Mouse (Mus musculus): ENCODE data around the gene Borcs8.

The Borcs8 gene

DNA sequence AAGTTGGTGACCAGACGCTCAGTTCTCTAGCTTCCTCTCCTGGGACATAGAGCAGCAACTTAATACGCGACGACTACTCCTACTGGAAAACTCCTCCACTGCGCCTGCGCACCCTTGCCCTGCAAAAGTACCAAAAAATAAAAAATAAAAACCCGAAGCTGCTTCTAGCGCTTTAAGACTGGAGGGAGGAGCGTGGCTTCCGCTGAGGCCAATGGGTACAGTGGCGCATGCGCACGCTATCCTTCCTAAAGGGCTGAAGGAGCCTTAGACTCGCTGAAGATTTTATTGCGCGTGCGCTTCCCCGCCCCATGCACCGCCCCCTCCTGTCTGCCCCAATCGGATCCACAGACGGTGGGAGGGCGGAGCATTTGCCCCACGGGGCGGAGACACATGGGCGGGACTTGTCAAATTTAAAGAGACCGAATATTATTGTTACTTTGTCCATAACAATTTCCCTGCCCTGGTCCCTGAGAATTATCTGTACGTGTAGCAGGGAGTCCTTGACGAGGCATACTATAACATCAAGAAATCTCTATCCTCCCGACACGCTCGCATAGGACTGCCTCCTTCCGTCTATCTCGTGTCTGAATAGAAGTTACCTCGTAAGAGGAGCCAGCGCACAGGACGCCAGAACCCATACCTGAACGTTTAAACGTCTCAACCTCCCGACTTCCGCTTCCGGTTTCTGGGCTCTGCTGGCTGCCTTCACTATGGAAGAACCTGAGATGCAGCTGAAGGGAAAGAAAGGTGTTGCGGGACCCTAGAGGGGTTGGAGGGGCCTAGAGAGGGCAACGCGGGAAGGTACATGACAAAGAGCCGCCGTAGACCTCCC is at the start of gene Borcs8, which contains the start of the genes Rfxank and Mef2b:
Borcs8 (plus strand) TSS at position 474 of the 832 bp plus-strand sequence.
Rfxank (minus strand) TSS at position 129 of the 832 bp plus-strand sequence.
Mef2b (plus strand) TSS at position 686 of the 832 bp plus-strand sequence.
- peak; percentile 99 for DNase-seq (ENCODE audit: low read depth, low spot score)

DNA sequence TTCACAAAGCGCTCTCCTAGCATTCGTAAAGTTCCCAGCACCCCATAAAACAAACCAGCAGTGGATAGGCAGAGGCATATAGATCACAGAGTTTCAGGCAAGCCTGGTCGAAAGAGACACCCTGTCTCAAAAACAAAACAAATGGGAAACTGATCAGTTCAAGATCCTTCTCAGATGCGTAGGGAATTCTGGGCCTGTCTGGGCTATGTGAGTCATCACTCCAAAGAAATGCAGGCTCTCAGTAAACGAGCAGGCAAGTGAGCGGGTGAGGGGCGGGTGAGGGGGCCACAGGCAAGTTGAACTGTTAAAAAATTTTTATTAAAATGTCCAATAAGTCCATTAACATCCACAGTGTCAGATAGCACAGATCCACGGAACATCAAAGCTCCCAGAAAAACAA is 46.5 kb upstream of the Borcs8 start:
- no peak for DNase-seq (ENCODE audit: low read depth, low spot score)

DNA sequence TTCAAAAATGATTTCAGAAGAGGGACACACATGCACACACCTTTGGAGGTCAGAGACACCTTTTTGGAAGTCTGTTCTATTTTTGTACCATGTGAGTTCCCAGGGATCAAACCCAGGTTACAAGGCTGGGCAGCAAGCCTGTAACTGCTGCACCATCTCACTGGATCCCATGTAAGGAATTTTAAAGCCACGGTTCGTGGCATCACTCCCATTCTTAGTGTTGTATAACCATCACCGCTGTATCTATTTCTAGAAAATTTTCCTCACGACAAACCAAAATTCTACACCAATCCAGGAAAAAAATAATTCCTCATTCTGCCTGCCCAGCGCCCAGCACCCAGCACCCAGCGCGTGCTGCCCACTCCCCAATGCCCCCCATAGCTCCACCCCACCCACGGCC is 40.0 kb upstream of the Borcs8 start:
- no peak for DNase-seq (ENCODE audit: low read depth, low spot score)

DNA sequence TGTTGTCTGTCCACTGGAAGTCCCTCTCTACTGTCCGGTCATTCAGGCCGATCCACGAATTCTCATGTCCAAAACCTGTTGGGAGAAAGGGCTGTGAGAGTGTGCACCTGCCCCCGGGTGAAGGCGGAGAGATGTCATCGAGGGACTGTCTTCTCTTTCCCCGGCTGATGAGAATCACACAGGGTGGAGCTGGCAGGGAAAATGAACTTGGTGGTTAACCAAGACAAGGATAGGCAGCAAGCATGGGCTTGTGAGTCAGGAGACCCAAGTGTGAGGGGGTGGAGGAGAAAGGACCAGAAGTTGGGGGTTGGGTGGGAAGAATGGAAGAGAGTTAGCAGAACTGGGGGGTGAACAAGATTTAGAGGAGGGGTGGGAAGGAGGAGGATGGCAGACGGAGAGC is 39.1 kb upstream of the Borcs8 start:
- no peak for DNase-seq (ENCODE audit: low read depth, low spot score)

DNA sequence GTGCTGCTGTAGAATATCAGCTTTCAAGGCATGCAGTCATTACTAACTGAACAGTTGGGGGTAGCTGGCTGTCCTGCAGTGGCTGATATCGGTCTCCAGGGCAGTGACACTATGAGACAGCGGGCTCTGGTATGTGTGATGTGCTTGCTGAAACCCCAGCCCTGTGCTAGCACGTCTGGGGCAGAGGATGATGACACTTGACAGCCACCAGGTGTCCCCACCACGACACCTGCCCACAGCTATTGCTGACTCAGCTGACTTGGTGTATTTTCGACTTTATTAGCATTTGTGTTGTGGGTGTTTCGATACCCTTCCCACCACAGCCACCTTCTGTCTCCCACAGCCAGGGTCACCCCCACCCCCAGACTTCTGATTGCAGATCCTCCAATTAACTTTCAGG is 34.8 kb upstream of the Borcs8 start:
- peak; percentile 75 for DNase-seq (ENCODE audit: low read depth, low spot score)

DNA sequence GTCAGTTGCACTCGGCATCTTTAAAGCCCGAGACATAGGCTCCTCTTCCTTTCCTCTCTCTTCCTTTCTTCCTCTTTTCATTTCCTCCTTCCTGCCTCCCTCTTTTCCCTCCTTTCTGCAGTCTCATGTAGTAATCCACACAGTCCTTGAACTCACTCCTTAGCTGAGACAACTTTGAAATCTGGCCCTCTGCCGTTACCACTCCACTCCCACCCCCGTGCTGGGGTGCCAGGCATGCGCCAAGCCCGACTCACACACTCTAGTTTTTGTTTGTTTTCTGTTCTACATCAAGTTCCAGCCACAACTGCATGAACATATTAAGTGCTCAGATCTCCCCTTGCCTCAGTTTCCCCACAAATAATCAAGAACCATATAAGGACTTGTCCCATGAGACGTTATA is 34.4 kb upstream of the Borcs8 start:
- DNase-seq (ENCODE audit: low read depth, low spot score), result no peak

DNA sequence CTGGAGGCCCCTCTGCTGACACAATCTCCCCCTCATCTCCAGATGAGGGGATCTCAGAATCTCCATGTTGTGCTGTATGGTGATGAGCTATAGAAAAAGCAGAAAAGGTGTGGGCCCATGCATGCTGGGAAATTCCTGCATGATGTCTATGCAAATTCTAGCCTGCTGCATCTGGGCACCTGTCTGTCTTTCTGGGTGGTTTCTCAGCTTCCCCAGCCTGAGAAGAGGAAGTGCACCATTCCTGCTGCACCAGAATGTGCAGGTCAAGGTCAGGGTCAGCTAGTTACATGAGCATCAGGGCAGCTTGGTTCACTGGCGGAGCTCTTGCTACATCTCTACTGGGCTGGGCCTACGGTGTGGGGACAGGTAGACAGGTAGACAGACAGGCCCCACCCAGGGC is 28.8 kb upstream of the Borcs8 start:
- no peak for DNase-seq (ENCODE audit: low read depth, low spot score)

DNA sequence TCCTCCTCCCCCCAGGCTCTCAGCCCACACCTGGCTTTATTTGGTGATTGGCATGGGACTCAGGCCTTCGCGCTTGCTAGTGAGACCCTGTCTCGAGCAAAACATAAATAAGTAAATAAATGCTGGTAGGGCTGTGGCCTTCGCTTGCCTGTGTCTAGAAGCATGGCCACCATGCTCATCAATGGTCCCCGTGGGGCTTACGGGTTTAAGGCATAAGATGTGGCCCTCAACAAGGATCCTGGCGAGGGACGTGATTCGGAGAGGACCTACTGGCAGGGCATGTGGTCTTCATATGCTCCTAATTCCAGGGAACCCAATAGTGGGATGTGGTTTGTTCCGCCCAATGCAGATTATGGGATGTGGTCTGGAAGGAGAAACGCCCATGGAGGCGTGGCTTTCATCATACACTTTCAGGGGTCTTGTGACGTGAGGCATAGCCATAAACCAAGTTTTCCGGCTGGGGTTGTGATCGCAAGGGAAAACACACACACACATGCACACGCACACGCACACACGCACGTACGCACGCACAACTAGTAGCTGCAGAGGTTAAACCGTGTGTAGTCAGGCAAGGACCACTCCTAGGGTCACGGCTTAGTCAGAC is 28.0 kb upstream of the Borcs8 start:
- peak; percentile 52 for DNase-seq (ENCODE audit: low read depth, low spot score)

DNA sequence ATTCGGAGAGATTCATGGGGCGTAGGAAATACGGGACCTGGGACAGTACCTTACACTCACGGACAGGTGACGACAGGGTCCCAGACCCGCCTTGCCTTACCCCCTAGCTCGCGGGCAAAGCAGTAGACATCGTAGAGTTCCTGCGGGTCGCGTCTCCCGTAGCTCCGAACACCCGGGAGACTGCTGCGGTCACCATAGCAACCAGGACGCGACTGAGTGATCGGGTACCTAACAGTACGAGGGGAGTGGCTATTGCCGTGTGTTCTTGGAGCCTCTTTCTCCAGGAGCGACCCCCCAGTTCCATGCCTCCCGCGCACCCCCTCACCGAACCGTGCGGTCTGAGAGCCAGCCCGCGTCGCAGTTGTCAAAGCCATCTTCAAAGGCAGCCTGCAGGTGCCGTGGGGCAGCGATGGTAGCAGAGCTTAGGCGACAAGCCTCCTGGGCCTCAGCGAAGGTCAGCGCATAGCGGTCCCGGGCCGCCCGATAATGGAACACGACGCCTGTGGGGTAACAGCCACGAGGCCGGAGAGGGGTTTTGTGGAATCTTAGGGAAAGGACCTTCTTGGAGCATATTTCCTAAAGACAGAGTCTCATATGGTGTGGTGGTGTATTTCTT is 26.8 kb upstream of the Borcs8 start:
- DNase-seq (ENCODE audit: low read depth, low spot score), result peak; percentile 61

DNA sequence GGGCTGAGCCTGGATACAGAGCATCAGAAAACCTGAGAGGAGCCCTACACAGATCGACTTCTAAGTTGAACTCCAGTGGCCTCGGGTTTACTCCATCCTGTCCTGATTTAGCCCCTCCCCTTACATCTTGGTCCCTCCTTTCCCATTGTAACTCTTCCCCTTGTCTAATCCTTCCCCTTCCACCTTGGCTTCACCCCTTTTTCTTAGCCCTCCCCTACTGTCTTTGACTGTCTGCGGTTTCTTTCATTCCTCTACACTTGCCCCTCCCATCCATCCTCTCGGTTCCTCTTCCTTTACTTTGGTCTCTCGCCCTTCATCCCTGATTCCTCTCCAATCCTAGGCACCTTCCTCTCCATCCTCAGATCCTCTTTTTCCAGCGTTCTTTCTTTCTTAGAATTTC is 24.8 kb upstream of the Borcs8 start:
- no peak for DNase-seq (ENCODE audit: low read depth, low spot score)

DNA sequence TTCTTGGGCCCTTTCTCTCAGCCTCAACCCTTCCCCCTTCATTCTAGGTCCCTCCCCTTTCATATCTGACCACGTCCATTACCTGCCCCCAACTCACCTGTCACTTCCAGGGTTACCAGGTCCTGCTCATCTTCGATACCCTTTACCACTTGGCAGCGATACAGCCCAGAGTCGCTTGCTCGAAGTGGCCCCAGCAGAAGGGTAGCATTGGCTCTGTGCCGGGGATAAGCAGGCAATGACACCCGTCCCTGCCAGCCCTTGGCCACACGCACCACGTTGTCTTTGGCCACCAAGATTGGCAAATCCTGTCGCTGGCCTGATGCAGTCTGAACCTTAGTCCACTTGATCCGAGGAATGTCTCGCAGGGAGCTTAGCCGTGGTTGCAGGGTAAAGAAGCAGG is 24.4 kb upstream of the Borcs8 start:
- DNase-seq (ENCODE audit: low read depth, low spot score), result no peak

DNA sequence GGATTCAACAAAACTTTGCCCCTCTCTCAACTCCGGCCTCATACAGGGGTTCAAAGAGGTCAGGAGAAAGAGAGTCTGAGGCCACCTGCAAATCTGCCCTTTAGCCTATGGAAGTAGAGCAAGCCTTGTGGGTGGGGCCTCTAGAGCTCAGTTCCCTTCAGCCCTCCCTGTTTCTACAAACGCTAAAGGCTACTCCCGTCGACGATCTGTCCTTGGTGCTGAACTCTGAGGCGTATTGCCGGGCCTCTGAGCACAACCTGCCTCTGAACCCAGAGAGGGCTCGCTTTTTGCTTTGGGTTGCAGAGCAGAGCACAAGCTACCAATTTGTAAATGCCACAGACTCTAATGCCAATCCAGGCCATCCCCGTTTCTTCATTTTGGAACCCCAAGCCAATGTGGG is 21.7 kb upstream of the Borcs8 start:
- DNase-seq (ENCODE audit: low read depth, low spot score), result peak; percentile 87

DNA sequence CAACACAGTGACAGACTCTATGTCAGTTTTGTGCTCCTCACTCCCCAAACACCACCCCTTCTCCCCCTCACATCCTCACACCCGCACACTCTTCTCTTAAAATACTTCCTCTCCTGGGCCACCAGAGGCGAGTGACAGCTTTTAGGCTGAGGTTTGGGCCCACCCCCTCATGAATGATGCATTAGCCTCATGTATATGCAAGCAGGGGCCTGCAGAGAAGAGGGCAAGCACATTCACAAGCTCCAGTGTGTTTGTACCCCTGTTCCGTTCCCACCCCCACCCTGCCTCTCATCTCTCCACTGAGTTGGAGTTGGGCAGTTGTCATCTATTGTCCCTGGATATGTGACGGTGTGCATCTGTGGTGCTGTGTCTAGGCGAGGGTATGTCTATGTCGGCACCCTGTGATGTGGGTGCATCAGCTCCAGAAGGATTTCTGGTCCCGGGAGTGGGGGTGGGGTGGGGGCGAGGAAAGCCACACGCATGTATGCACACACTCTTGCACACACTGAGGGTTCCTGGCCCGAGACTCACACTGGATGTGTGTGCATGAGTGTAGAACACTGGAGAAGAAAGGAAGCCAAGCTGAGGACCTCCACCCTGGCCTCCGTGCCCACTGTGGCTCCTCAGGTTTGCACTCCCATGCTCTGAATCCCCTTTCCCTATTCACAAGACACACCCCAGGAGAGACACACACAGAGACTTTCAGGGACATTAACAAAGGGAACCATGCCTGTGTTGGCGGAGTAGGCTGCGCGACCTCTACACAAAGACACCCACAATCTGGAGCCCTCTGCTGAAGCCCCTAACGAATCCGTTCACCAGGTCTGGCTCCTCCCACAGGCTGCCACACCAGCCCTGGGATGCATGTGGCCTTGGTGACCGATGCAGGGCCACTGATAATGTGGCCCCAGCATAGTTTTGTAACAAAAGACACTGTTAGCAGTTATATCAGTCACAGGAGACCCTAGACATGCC is 20.3 kb upstream of the Borcs8 start:
- DNase-seq (ENCODE audit: low read depth, low spot score), result peak; percentile 59

DNA sequence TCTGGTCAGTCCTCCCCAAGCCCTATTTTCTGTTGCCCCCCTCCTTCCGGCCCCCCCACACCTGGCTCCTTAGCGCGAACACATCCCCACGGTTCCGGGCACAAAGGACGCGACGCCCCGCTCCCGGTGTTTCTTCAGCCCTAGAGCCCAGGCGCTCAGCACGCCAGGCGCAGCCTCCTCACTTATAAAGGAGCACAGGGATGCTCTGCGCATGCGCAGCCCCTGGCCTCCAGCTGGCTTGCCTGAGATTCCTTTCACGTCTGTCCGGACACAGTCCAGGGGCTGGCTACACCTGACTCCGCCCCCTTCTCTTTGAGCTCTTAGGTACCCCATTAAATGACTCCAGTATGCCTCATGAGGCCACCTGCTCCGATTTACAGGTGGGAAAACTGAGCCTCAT is 18.6 kb upstream of the Borcs8 start, which contains the start of gene Ncan:
Ncan (minus strand) TSS at position 207 of the 400 bp plus-strand sequence.
- DNase-seq (ENCODE audit: low read depth, low spot score), result peak; percentile 92

DNA sequence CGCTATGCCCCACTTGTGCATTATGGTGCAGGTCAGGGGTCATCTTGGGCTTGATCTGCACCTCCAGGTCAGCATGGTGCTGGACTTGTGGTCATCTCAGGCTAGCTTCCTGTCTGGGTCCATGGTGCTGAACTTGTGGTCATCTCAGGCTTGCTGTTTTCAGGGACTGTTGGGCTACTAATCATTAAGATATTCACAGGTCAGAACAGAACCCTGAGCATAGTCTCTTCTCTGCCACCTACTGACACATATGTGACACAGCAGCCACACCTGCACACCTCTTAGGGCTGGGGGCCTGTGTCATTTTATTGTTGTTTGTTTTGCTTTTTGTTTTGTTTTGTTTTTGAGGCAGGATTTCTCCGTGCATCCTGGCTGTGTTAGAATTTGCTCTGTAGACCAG is 16.4 kb upstream of the Borcs8 start:
- DNase-seq (ENCODE audit: low read depth, low spot score), result peak; percentile 37

DNA sequence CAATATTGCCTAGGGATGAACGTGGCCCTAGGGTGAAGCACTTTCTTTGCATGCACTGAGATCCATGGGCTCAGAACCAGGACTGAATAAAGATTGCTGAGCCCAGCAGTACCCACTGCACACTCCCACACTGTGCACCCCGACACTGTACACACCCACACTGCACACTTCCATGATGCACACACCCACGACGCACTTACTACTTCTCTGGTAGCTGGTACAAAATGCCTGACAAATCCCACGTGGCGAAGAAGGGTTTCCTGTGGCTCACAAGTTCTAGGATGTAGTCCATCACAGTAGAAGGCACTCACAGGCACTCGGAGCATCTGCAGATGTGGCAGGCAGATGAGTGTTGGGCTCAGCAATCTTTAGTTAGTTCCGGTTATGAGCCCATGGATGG is 14.3 kb upstream of the Borcs8 start:
- DNase-seq (ENCODE audit: low read depth, low spot score), result no peak

DNA sequence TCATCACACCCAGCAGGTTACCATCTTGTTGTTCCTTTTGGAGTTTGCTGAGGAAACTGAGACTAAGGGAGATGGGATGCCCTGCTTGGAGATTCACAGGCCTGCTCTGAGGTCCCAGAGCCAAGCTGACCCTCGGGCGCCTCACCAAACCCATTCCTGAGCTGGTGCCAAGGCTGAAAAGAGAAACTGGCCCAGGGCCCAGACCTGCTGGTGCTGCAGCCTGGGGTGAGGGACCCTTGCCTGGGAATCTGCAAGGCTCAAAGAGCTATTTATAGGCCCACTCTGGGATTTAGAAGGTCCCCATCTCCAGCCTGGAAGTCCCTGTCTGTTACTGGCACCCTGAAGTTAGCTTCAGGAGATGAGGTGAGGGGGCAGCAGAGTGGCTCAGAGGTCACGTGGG is 10.9 kb upstream of the Borcs8 start:
- DNase-seq (ENCODE audit: low read depth, low spot score), result no peak

DNA sequence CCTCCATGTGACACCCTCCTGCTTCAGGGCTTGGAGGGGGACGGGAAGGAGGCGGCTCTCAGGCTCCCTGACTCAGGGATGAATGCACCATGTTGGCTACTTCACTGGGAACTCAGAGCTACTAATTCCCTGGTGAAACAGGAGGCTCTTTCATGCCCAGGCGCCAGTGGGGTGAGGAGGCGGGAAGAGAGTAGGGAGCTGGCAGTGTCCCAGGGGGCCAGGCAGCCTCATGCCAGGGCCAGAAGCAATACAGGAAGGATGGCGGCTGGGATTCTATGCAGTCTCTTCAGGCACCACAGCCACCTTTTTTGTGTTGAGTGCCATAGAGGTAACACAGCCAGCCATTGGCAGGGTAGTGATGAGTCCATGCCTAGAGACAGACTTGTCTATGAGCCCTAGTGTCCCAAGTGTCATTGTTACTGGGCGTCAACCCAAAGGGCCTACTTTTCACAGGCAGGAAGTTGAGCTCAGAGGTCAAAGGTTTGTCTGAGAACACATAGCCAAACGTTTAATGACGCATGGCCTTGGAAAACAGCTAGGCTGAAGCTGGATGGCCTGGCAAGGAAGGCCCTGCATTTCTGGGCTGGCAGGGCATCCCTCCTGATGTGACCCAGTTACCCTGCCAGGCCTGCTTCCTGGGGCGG is 9.9 kb upstream of the Borcs8 start:
- DNase-seq (ENCODE audit: low read depth, low spot score), result peak; percentile 53

DNA sequence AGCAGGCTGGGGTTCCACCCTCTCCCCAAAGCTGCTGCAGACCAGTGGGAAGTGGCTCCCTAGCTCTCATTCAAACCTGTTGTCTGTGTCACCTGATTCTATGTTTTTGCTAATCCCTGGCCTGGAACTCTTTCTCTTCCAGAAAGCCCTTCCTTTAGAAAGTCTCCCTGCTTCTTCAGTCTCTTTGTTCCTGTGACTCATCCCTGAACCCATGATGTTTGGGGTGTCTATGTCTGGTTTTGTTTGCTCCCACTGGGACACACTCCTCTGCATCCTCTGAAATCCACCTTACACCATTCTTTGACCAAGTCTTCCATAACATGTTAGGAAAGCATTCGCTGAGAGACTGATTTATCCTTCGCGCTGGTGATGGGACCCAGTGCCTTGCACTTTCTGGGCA is 9.2 kb upstream of the Borcs8 start:
- peak; percentile 32 for DNase-seq (ENCODE audit: low read depth, low spot score)

DNA sequence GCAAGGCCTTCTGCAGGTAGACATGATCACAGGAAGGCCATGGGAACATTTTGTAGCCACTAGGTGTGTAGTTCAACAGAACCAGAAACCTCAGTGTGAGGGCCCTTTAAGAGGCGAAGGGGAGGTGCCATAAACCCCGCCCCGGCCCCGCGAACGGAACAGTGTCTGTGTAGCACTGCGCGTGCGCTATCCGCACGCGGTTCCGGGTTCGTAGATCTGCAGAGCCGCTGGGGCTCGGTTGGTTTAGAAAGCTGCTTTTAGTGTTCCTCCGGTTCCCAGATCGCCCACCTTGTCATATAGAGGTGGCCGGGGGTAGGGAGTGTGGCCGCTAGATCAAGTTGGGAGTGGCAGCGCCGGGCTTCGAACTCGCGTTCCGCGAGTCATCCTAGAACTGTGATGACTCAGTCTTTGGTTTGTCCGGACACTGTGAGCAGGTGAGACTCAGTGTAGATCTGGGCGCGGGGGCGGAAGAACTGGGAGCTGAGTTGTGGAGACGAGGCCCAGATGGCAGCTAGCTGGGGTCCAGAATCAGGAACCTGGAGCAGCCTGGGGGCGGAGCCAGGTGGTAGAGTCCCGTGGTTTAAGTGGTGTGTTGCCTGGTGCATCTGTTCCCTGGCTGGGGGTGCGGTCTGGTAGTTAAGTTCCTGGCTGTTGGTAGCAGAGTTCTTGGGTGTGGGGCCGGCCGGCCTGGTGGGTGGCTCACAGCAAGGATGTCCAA is 8.0 kb upstream of the Borcs8 start, which contains the start of gene Nr2c2ap:
Nr2c2ap (plus strand) TSS at position 168 of the 718 bp plus-strand sequence.
- peak; percentile 97 for DNase-seq (ENCODE audit: low read depth, low spot score)

All from ZHBTc4 (cell line).